Mouse (Mus musculus): Measurements from ENCODE around the gene Thoc5. TPM values are rescaled to one million over a fixed set of nuclear protein-coding genes. Genes with fewer than 3 reads are reported as not detected.

Thoc5 gene
- polyA plus RNA-seq (2017; shearing (Covaris generic)), result 27.2 TPM

DNA sequence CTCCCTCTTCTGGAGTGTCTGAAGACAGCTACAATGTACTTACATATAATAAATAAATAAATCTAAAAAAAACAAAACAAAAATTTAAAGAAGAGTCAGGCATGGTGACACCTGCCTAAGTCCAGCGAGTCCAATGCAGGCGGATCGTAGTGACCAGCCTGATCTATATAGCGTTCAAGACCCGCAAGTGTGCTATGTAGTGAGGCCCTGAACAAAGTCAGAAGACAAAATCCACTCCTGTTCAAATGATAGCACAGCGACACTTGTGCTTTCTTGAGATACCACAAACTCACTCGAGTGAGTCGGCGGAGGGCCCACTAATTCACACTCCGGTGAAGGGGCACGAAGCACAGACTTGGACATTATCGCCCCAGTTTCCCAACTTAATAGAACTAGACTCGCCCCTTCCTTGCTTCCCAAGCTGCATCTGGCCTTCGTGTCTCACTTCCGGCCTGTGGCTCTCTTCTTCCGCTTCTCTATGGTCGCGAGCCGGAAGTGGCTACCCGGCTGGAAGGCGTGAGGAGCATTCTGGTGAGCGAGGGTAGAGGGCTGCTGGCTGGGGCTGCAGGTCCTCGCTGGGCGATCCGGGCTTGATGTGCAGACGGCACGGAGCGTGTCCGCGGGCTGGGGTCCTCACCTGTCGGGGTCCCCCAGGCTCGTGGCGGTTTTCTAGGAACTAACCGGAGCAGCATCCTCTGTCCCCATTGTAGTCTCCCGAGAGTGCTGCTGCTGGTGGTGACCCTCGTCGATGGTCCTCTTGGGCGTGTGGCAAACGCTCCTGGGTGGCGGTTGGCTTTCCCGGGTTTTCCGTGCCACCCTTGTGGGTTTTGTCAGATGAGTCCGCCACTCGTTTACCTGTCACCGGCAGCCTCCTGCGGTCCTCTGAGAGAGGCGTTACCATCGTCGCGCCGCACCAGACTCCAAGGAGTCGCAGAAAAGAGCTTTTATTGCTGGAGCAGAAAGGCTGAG is at the start of gene Thoc5:
Thoc5 (plus strand) TSS at position 473 of the 969 bp plus-strand sequence.

DNA sequence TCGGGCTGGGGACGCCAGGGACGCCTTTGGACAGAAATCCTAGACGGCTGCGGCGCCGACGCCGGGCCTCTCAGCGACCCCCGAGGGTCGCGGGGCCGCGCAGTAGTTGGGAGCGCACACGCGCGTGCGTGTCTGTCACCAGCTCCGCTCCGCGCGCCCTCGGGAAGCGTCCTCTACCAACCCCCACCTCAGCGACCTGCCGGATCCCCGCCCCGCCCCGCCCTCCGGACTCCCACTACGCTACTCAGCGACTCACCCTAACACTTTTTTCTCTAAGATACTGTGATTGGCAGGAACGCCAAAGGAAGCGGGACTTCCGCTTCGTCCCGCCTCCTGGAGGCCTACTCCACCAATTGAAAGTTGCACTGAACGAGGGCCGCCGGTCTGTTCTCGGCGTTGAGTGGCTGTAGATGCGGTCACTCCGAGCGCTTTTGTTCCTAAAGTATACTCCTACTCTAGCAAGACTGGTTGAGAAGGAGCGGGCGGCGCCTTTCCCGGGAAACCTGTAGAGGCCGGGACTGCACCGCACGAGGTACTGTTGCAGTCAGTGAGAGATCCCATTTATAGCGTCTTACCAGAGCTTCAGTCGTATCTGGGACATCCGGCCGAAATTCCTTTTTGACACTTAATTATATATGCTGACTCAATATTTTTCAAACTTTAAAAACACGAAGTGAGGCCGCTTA is 45.7 kb upstream of the Thoc5 start, which contains the start of gene Nf2:
Nf2 (minus strand) TSS at position 279 of the 686 bp plus-strand sequence.

DNA sequence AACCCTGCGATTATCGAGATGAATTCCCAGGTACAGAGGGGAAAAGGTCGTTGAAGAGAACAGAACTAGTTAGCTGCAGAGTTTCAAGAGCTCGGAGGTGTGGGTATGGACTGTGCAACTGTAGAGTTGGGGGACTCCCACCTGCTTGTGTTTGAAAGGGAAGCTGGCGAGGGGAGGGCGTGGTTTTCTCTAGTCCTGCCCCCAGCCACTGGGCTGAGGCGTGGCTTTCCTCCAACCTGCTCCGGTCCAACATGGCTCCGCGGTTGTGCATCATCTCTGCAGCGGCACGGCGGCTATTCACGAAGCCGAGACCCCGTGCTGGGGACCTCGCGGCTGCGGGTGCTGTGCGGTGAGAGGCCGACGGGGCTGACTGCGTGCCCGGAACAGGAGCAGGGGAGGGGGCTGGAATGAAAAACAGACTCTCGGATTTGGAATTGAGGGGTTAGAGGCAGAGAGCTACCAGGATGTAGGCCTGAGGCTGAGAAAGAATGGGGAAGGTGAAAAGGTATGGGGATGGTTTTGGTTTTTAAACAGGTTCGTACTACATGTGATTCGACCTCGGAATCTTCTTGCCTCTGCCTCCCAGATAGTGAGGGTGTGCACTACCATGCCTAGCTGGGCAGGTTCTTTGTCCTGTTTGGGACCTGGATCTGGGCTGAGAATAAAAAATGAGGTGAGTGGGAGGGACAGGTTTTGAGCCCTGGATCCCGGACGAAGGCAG is 21.2 kb upstream of the Thoc5 start, which contains the start of gene Nipsnap1:
Nipsnap1 (plus strand) TSS at position 197 of the 721 bp plus-strand sequence.

DNA sequence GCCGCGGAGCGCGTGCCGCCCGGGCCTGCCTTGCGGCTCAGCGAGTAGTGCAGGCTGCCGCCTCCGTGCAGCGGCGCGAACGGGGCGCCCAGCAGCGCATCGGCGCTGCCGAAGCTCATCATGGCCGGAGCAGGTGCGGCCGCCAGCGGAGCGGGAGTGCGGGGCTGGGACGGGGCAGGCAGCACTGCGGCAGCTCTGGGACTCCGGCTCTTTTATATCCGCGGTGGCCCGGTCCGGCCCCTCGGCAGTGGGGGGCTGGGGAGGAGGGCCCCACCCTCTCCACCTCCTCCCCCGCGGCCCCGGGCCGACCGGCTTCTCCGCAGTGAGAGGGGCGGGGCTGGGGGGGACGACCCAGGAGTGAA is 52.7 kb downstream of the Thoc5 start, which contains the start of gene Nefh:
Nefh (minus strand) TSS at position 252 of the 362 bp plus-strand sequence.

Other genes with a start within 250 kb of the Thoc5 start
- gene Uqcr10, start 191.0 kb upstream of the Thoc5 start, polyA plus RNA-seq (2017; shearing (Covaris generic)), result 274 TPM
- 49.5 TPM for gene Zmat5, start 190.6 kb upstream of the Thoc5 start, polyA plus RNA-seq (2017; shearing (Covaris generic))
- not detected for gene Cabp7, start 148.5 kb upstream of the Thoc5 start, polyA plus RNA-seq (2017; shearing (Covaris generic))
- 47.5 TPM for gene Nf2, start 45.8 kb upstream of the Thoc5 start, polyA plus RNA-seq (2017; shearing (Covaris generic))
- gene Nipsnap1, start 21.4 kb upstream of the Thoc5 start, polyA plus RNA-seq (2017; shearing (Covaris generic)), result 18.9 TPM
- 8.4 TPM for gene Nefh, start 52.7 kb downstream of the Thoc5 start, polyA plus RNA-seq (2017; shearing (Covaris generic))
- 110 TPM for gene Ap1b1, start 91.5 kb downstream of the Thoc5 start, polyA plus RNA-seq (2017; shearing (Covaris generic))
- not detected for gene Rasl10a, start 162.8 kb downstream of the Thoc5 start, polyA plus RNA-seq (2017; shearing (Covaris generic))
- 10.8 TPM for gene Gas2l1, start 170.0 kb downstream of the Thoc5 start, polyA plus RNA-seq (2017; shearing (Covaris generic))
- gene Rhbdd3, start 203.6 kb downstream of the Thoc5 start, polyA plus RNA-seq (2017; shearing (Covaris generic)), result 3.1 TPM
- gene Ewsr1, start 203.9 kb downstream of the Thoc5 start, polyA plus RNA-seq (2017; shearing (Covaris generic)), result 722 TPM

All from effector memory CD4-positive, alpha-beta T cell, adult 7 months (primary cell).